Mouse (Mus musculus) c-Kit-positive CD71-positive TER-119-positive erythroid progenitor cells, embryonic 14.5 days (primary cell): ENCODE measurements around the gene Borcs6.
"Not testable (repeated sequence)": the region's sequence is repeated elsewhere in the genome, so short reads cannot be mapped to it uniquely, and the experiment has no call there.

ENCODE experiments used
- DNase-seq: peaks from one replicate; pipeline ENCODE4 v3.0.0-alpha.2; 2013; ENCODE audit warnings: low spot score

Gene Borcs6

GRCm38 (mm10) chr11:69059357-69059974 is at the start of gene Borcs6:
Borcs6 (plus strand) TSS chr11:69059717.
- peak; percentile 94 for DNase-seq

- DNase-seq: no peak
Observed at GRCm38 (mm10) chr11:69010400-69011323, 48.9 kb upstream of the Borcs6 start.

- DNase-seq: not testable (repeated sequence)
Observed at GRCm38 (mm10) chr11:69011445-69011844, 48.1 kb upstream of the Borcs6 start.

GRCm38 (mm10) chr11:69012071-69012601 is 47.4 kb upstream of the Borcs6 start:
- peak; percentile 95 for DNase-seq

- peak; percentile 90 for DNase-seq
Observed at GRCm38 (mm10) chr11:69015644-69016441, 43.7 kb upstream of the Borcs6 start, which contains the start of gene Ctc1. Ctc1 (plus strand) TSS chr11:69015911.

GRCm38 (mm10) chr11:69016755-69017154 is 42.8 kb upstream of the Borcs6 start:
- no peak for DNase-seq

GRCm38 (mm10) chr11:69020691-69021090 is 38.8 kb upstream of the Borcs6 start:
- DNase-seq: no peak

GRCm38 (mm10) chr11:69026562-69026961 is 33.0 kb upstream of the Borcs6 start:
- no peak for DNase-seq

- DNase-seq: no peak
Observed at GRCm38 (mm10) chr11:69028805-69029204, 30.7 kb upstream of the Borcs6 start.

- no peak for DNase-seq
Observed at GRCm38 (mm10) chr11:69033552-69033951, 26.0 kb upstream of the Borcs6 start.

- DNase-seq: no peak
Observed at GRCm38 (mm10) chr11:69034585-69034984, 24.9 kb upstream of the Borcs6 start.

- no peak for DNase-seq
Observed at GRCm38 (mm10) chr11:69035411-69035810, 24.1 kb upstream of the Borcs6 start.

- DNase-seq: peak; percentile 82
Observed at GRCm38 (mm10) chr11:69035849-69036248, 23.7 kb upstream of the Borcs6 start.

- peak; percentile 90 for DNase-seq
Observed at GRCm38 (mm10) chr11:69036486-69037230, 22.9 kb upstream of the Borcs6 start.

- peak; percentile 90 for DNase-seq
Observed at GRCm38 (mm10) chr11:69037231-69038061, 22.1 kb upstream of the Borcs6 start.

GRCm38 (mm10) chr11:69038173-69038572 is 21.3 kb upstream of the Borcs6 start:
- no peak for DNase-seq

GRCm38 (mm10) chr11:69045531-69046394 is 13.8 kb upstream of the Borcs6 start, which contains the start of gene Aurkb:
Aurkb (plus strand) TSS chr11:69045647.
- peak; percentile 94 for DNase-seq

GRCm38 (mm10) chr11:69046395-69046774 is 13.1 kb upstream of the Borcs6 start:
- DNase-seq: no peak

- DNase-seq: no peak
Observed at GRCm38 (mm10) chr11:69047592-69047991, 11.9 kb upstream of the Borcs6 start.
